Mouse (Mus musculus) heart, postnatal 0 days (tissue): Measurements from ENCODE around the gene Cers5.

Experiments
- CTCF ChIP-seq: IDR thresholded peaks from 2 replicates; pipeline ENCODE4 v1.5.1; 2016; ENCODE audit warnings: antibody characterized with exemption, control low read depth, low read depth
- EP300 ChIP-seq: IDR thresholded peaks from 2 replicates; pipeline ENCODE4 v1.6.1; 2016; ENCODE audit warnings: antibody characterized with exemption, low read depth

GRCm38 (mm10) chr15:99713569-99713968, 59.1 kb downstream of the Cers5 start:
- TF ChIP-seq EP300 (no peak), CTCF (no peak)
